Mouse (Mus musculus) heart, postnatal 36 days (tissue): ENCODE data around the gene Smc6. TPM values are rescaled to one million over a fixed set of nuclear protein-coding genes. Genes with fewer than 3 reads are reported as not detected.

Experiments
- microRNA-seq, 2 experiments: library from miRNA; unstranded; fragments of <30 nt; microRNA quantifications; one replicate each; pipeline ENCODE4 v1.2.0; 2021; ENCODE audit warnings: borderline number of aligned reads in 2 of 2
- total RNA-seq, 2 experiments: library from RNA; stranded (reverse); gene quantifications; 2 replicates each; pipeline ENCODE4 v1.2.3; 2021

Smc6 gene
- total RNA-seq, 2 experiments from 2014 or later: 46.7 to 55.8 TPM

Small RNA genes within 50 kb of the gene (microRNA-seq; reads per million reads assigned to microRNA genes)
- gene Mir7675: 0 reads per million in 2 experiments

Other genes starting within 250 kb of the Smc6 start
- under 1 TPM; 0.35 to 0.72 TPM for gene Kcns3, start 114.8 kb upstream of the Smc6 start, total RNA-seq
- not detected for gene Msgn1, start 56.9 kb upstream of the Smc6 start, total RNA-seq
- gene Gen1, start 85 bp upstream of the Smc6 start, total RNA-seq: 1 to 10 TPM in 1 of 2 experiments, under 1 TPM in 1; 0.57 to 1.1 TPM
- gene Vsnl1, start 170.7 kb downstream of the Smc6 start, total RNA-seq: under 1 TPM; 0.33 to 0.43 TPM
- not detected for gene Rad51ap2, start 190.2 kb downstream of the Smc6 start, total RNA-seq